Mouse (Mus musculus): ENCODE results near the gene Rnf146. TPM values are rescaled to one million over a fixed set of nuclear protein-coding genes. Genes with fewer than 3 reads are reported as not detected.

Rnf146 gene
- 99.7 TPM for polyA plus RNA-seq (2017; shearing (Covaris generic))

DNA sequence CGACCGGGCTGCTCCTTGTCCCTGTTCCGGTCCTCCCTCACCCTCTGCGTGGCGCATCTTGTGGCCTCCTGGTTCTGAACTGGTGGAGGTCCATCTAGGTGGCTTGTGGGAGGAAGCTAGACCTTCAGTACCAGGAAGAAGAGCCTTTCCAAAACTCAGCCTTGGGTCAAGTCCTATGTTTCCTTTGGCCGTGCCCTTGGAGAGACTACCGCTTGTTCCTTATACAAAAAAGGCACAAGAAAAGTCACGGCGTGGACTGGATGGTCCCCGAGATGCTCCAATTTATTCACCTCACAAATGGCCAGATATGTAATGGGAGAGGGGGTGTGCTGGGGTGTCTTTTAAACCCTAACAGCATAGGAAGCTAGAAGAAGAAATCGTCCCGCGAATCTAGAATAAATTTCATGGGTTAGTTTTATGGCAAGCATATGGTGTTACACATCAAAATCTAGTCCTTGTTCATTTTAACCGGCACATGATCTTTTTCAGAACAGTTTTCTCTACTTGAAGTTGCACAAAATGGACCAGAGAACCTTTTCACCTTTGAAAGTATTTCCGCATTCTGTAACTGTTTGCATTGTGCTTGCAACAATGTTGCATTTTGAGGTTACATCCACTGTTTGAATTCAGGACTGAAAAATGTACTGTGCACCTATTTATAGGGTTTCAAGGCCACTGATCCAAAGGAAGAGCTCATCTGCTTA is at the start of gene Rnf146:
Rnf146 (minus strand) TSS at position 246 of the 704 bp plus-strand sequence.

DNA sequence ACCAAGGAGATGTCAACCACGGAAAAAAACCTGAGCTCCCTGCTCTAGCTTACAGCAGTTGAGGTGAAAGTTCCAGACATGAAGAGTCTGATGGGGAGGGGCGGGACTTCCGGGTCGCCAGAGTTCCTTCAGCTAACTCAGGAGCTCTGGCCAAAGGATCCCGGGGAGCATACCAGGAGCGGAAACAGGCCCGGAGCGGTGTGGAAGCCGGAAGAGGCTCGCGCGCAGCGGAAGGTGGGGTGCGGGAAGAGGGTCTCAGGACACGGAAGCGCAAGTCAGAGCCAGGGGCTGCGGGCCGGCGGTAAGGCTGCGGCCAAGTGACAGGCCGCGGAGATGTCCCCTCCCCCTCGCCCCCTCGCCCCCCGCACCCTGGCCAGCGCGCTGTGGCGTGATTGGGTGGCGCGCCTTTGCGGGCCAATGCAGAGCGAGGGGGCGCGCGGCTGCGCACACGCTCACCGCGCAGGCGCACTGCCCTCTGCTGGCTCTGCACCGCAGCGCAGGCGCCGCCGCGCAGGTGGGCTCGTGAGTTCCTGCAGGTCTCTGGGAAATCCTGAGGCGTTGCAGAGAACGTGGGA is 49.1 kb downstream of the Rnf146 start, which contains the start of gene Echdc1:
Echdc1 (plus strand) TSS at position 103 of the 575 bp plus-strand sequence.

Other genes starting within 250 kb of the Rnf146 start
- not detected for gene Soga3, start 218.6 kb downstream of the Rnf146 start, polyA plus RNA-seq (2017; shearing (Covaris generic))
- gene Gm49353, start 163.5 kb downstream of the Rnf146 start, polyA plus RNA-seq (2017; shearing (Covaris generic)), result not detected
- 0.15 TPM for gene 9330159F19Rik, start 150.8 kb downstream of the Rnf146 start, polyA plus RNA-seq (2017; shearing (Covaris generic))
- 14.1 TPM for gene Echdc1, start 49.3 kb downstream of the Rnf146 start, polyA plus RNA-seq (2017; shearing (Covaris generic))
- not detected for gene Rspo3, start 173.4 kb upstream of the Rnf146 start, polyA plus RNA-seq (2017; shearing (Covaris generic))

All from effector memory CD4-positive, alpha-beta T cell, adult 7 months (primary cell).